Mouse (Mus musculus): ENCODE data around the gene Usp22.

Usp22 gene

GRCm38 (mm10) chr11:61102397-61103339 lies 72.2 kb downstream of the Usp22 start:
- no peak for DNase-seq
